Mouse (Mus musculus) WW6 (cell line): ENCODE results near the gene Col15a1.

ENCODE experiments used
- DNase-seq: peaks from one replicate; pipeline ENCODE4 v3.0.0-alpha.2; 2013; ENCODE audit warnings: low read depth, low spot score

Gene Col15a1

GRCm38 (mm10) chr4:47228945-47229344, 21.0 kb downstream of the Col15a1 start:
- DNase-seq = no peak

GRCm38 (mm10) chr4:47230498-47230897, 22.5 kb downstream of the Col15a1 start:
- no peak for DNase-seq

- no peak for DNase-seq
Measured at GRCm38 (mm10) chr4:47231322-47231721, 23.4 kb downstream of the Col15a1 start.

- no peak for DNase-seq
Measured at GRCm38 (mm10) chr4:47233192-47233835, 25.4 kb downstream of the Col15a1 start.

- peak; percentile 48 for DNase-seq
Measured at GRCm38 (mm10) chr4:47234667-47235267, 26.8 kb downstream of the Col15a1 start.

- no peak for DNase-seq
Measured at GRCm38 (mm10) chr4:47235312-47235711, 27.4 kb downstream of the Col15a1 start.

- DNase-seq = no peak
Measured at GRCm38 (mm10) chr4:47236104-47236503, 28.1 kb downstream of the Col15a1 start.

- DNase-seq = no peak
Measured at GRCm38 (mm10) chr4:47237220-47237619, 29.3 kb downstream of the Col15a1 start.

- no peak for DNase-seq
Measured at GRCm38 (mm10) chr4:47239114-47239513, 31.2 kb downstream of the Col15a1 start.

- no peak for DNase-seq
Measured at GRCm38 (mm10) chr4:47240901-47241300, 32.9 kb downstream of the Col15a1 start.

GRCm38 (mm10) chr4:47242127-47242526, 34.2 kb downstream of the Col15a1 start:
- DNase-seq = no peak

- no peak for DNase-seq
Measured at GRCm38 (mm10) chr4:47244651-47245050, 36.7 kb downstream of the Col15a1 start.

- no peak for DNase-seq
Measured at GRCm38 (mm10) chr4:47245621-47246020, 37.7 kb downstream of the Col15a1 start.

- no peak for DNase-seq
Measured at GRCm38 (mm10) chr4:47246811-47247210, 38.9 kb downstream of the Col15a1 start.

GRCm38 (mm10) chr4:47247574-47247973, 39.6 kb downstream of the Col15a1 start:
- no peak for DNase-seq

GRCm38 (mm10) chr4:47249193-47249592, 41.2 kb downstream of the Col15a1 start:
- no peak for DNase-seq

- DNase-seq = no peak
Measured at GRCm38 (mm10) chr4:47251069-47251468, 43.1 kb downstream of the Col15a1 start.

- no peak for DNase-seq
Measured at GRCm38 (mm10) chr4:47251693-47252435, 43.9 kb downstream of the Col15a1 start.

GRCm38 (mm10) chr4:47252627-47253026, 44.7 kb downstream of the Col15a1 start:
- DNase-seq = no peak

- no peak for DNase-seq
Measured at GRCm38 (mm10) chr4:47255641-47256040, 47.7 kb downstream of the Col15a1 start.

GRCm38 (mm10) chr4:47258201-47258600, 50.2 kb downstream of the Col15a1 start:
- no peak for DNase-seq

- DNase-seq = no peak
Measured at GRCm38 (mm10) chr4:47261049-47261448, 53.1 kb downstream of the Col15a1 start.

- DNase-seq = no peak
Measured at GRCm38 (mm10) chr4:47261919-47262318, 54.0 kb downstream of the Col15a1 start.
